Mouse (Mus musculus): ENCODE data around the gene Tbx3.

Gene Tbx3

DNA sequence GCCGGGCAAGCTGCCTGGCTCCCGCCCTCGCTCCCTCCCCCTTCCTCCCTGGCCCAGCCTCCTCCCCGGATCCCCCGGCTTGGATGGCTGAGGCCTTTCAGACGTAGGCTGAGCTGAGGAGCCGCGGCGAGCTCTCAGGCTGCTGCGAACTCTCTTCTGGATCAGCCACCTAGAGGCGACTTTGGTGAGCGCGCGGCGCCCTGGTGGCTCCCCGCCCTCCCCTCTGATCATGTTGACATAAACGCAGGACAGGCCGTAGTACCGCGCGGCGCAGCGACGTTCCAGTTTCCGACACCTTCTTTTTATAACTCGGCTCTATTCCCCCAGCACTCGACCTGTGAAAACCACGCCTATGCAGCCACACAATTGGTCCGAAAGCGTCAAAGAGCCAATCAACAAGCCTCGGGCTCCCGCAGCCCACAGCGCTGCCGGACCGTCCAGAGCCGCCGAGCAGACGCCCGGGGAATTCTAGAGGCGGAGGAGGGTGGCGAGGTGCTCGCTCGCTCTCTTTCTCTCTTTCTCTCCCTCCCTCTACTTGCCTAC is at the start of gene Tbx3:
TSS of gene Tbx3 (plus strand) at position 104 of the 543 bp plus-strand sequence.
- peak; percentile 7 to 16 for DNase-seq (ENCODE audit: low read depth in 2 of 2, low spot score in 2 of 2)

DNA sequence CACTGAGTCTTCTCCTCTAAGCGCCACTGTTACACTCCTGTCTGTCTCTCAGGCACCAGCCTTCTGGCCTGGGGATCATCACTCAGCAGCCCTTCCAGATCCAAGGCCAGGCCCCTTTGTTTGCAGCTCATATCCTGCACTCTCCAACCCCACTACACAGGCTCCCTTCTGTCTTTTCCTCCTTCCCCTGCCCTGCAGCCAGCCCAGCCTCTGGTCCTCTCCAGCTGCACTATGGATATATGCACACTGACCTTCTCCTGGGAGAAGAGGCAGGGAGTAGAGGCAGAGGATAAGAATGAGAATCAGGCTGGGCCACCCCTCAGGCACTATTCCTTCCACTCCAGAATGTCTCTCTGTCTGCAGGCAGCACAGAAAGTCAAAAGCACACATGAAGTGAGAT is 48.4 kb upstream of the Tbx3 start:
- no peak for DNase-seq (ENCODE audit: low read depth in 2 of 2, low spot score in 2 of 2)

DNA sequence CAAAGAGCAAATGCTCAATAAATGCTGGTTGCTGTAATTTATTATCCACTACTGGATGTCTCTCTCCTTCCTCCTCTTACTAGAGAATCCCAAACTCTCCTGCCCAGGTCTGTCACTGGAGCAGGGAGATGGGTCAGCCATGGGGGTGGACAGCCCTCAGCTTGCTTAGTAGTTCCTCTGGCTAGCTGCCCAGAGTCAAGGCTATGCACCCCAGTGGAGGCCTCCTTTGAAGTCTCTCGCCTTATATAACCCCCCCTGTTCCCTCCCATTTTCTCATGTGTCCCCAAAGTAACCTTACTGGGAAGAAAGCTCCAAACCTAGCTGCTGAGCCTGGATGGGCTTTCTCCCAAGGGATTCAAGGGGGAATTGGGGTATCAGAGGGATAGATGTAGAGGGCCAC is 45.9 kb upstream of the Tbx3 start:
- no peak for DNase-seq (ENCODE audit: low read depth in 2 of 2, low spot score in 2 of 2)

DNA sequence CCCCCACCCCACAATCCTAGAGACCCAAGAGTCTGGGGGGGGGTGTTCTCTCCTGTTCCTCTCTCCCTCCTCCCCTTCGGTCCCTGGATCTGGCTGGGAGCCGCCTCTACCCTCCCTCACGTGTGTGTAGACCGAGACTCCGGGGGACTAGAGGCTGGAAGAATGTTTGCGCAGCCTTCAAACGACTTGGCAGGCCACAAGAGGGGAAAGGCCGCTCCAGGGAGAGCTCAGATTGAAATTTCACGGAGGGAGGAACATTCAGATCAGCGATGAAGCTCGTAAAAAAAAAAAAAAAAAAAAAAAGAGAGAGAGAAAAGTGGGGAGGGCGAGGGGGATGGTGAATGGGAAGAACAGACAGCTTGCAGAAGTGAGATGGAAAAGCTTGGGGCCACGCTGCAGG is 44.9 kb upstream of the Tbx3 start:
- no peak for DNase-seq (ENCODE audit: low read depth in 2 of 2, low spot score in 2 of 2)

DNA sequence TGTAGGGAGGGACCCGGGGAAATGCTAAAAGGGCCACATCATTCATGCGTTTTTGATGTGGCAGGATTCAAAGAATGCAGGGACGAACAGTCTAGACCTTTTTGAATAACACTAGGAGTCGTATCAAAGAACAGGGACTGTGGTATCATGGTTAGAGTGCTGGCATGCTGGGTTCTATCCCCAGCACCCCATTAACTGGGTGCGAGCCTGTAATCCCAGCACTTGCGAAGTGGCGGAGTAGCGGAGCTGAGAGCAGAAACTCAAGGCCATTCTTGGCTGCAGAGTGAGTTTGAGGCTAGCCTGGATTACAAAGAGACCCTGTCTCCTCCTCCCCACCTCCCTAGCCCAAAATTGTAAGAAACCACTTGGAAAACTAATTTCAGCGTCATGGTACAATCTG is 44.3 kb upstream of the Tbx3 start:
- no peak for DNase-seq (ENCODE audit: low read depth in 2 of 2, low spot score in 2 of 2)

DNA sequence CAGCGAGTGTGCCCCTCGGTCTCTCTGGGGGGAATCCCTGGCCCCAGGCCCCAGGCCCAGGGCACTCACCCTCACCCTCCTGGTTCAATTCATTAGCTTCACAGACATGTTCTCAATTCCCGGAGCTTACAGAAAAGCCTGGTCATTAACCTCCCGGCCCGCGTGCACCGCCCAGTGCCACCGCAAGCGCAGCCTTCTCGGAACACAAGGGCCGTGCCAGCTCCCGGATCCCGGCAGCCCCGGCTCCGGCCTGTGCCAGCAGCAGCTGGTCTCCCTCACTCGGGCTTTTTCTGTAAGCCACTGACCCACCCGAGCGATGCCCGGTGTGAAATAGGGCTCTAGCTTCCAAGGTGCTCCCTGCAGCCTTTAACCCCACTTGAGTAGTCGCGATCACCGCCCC is 43.8 kb upstream of the Tbx3 start:
- no peak for DNase-seq (ENCODE audit: low read depth in 2 of 2, low spot score in 2 of 2)

DNA sequence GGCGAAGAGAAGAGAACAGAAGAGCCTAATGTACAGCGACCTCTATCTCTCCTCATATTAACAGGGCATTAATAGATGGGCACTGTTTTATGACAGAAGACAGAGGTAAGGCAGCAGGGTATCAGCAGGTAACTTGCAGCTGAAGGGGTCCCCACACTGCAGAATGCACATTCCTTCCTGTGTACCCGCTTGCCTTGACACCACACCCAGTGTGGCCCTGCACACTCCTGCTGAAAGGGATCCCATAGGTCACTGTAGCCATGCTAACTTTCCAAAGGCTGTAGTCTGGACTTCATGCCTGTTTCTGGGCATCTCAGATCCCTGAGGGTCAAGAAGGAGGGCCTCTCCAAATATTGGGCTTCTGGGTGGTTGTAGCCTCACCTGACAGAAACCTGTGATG is 42.4 kb upstream of the Tbx3 start:
- no peak for DNase-seq (ENCODE audit: low read depth in 2 of 2, low spot score in 2 of 2)

DNA sequence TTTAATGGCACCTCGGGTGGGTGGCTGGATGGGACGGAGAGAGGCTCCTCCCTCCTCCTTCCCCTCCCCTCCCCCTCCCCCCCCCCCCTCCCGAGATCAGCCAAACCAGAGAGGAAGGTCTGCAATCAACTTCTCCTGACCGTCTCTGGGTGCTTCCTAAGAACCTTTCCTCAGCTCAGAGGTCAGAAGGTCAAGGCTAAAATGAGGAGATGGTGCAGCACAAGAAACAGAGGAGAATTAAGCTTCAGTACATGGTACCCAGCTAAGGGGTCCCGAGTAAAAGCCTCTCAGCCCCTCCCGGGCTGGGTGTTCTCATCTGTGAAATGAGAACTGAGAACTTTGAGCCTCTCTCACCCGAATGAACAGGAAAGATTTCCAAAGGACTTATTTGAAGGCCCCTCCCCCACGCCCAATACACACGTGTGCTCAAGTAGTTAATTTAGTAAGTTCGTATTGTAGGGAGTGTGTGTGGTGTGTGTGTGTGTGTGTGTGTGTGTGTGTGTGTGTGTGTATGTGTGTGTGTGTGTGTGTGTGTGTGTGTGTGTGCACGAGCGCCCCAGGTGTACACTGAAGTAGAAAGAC is 41.6 kb upstream of the Tbx3 start:
- no peak for DNase-seq (ENCODE audit: low read depth in 2 of 2, low spot score in 2 of 2)

DNA sequence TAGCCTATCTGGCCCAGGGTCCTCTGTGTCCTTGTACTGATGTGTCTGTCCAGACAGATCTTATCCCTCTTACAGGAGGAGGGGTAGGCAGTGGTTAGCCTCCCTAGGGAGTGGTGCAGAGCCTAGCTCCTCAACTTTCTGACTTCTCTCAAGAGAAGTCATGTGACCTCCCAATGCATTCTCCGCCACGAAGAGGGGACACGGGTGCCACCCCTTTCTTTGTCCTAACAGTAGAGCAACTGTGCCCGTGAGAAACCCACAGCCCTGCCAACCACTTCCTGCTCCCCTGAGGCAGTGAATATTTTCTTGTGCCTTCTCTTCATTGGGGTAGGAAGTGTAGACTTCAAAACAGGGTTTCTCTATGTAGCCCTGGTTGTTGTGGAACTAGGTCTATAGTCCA is 36.9 kb upstream of the Tbx3 start:
- DNase-seq (ENCODE audit: low read depth in 2 of 2, low spot score in 2 of 2): peak; percentile 62 to 70

DNA sequence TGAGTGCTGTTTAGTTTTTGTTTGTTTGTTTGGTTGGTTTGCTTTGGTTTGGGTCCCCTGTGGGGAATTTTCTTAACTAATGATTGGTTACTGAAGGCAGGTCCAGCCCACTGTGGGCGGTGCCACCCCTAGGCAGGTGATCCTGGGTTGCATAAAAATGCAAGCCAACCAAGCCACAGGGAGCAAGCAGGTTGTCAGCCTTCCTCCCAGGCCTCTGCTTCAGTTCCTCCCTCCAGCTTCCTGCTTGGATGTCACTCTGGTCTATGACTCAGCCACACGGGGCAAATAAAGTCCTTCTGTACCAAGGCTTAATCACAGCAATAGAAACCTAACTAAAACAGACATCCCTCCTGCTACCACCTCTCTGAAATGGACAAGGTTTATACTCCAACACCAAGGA is 35.6 kb upstream of the Tbx3 start:
- DNase-seq (ENCODE audit: low read depth in 2 of 2, low spot score in 2 of 2): no peak

DNA sequence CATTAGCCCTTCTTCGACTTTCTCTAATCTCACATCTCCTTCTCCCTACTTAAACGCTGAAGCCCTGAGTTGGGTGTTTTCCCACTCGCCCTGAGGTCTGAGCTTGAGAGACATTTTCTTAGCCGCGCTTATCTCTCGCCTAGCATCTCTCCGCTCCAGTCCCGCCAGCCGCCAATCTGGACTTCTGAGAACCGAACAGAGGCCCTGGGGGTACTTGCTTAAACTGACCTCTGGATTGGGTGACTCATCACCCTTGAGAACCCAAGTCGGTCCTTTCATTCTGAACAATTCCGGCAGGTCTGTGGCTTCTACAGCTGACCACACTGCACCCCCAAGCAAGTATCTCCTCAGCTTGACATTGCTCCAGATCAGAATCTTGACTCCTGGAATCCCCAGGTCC is 32.2 kb upstream of the Tbx3 start:
- DNase-seq (ENCODE audit: low read depth in 2 of 2, low spot score in 2 of 2): no peak

DNA sequence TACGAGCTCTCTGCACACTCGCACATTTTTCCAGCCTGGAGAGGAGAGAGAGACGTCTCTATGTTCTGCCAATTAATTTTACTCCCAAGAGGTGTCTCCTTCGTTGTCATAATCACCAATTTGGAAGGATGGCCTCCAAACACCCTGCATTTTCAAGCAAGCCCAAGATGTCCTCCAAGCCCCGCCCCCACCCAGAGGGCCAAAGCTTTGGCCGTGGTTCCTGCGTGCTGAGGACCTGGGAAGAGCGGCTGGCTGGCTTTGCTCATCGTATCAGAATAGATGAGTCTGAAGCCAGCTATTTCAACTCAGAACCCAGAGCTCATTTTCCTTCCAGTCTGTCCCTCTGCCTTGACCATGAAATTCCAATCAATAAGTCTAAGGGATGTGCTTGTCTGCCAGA is 29.4 kb upstream of the Tbx3 start:
- DNase-seq (ENCODE audit: low read depth in 2 of 2, low spot score in 2 of 2): no peak

DNA sequence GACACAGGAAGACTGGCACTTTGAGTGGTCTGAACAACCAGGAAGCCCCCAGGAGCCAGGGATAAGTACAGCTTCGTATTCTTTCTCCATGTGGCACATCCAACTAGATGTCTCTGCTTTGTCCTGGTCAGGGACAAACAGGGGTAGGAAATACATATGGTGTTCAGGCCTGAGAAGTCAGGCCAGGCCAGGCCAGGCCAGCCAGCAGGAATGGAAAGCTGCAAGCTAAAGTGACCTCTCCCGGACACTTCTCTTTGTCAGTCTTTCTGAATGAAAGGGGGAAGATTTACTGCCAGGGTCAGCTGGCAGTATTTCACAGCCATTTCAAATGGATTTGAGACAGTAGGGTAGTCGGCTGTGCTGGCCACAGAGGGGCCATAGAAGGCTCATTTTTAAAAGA is 28.8 kb upstream of the Tbx3 start:
- DNase-seq (ENCODE audit: low read depth in 2 of 2, low spot score in 2 of 2): no peak

DNA sequence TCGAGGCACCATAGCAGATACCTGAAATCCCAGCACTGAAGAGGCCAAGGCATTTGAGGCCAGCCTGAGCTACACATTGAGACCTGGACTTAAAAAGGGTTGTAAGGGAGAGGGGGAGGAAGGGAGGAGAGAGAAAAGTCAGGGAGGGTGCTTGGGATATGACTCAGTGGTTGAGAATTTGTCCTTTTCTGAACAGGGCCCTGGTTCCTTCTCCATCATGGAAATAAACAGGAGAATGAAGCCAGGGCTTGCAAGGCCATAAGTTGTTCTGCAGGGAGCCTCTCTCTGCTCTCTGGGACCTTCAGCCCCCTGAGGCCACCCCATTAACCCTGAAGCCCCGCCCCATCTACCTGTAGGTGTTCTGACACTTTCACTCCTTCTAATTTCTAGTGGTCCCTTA is 23.5 kb upstream of the Tbx3 start:
- no peak for DNase-seq (ENCODE audit: low read depth in 2 of 2, low spot score in 2 of 2)

DNA sequence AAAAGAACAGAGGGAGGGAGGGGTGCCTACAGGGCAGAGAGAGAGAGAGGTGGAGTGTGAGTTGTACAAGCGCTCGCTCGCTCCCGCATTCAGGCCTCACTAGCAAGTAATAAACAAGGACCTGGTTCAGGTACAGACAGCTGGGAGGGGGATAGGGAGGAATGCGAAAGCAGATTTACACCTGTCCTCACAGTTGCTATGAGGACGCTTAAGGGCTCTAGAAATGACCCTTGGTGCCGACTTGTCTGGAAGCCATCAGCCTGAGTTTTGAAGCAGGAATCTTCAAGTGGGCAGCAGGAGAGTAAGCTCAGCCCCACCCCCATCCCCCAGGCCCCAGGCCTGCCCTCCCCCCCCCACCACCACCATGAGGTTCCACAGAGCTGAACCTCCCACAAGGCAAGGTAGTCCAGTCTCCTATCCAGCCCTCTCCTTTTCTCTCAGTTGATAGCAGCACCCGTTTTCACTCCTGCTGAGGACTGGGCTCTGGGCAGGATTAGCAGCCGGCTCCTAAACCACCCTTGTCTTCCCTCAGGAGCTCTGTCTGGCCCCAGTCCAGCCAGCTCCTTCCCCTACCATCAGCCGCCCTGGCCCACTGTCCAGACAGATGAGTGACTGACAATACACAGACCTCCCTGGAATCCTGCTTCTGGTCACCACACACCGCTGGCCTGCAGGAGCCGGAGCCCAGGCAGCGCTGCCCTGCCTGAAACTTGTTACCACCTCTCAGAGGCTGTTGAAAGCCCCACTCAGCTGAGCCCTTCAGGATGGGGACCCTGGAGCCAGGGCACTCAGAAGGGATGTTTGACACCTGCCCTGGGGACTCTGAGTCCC is 19.1 kb upstream of the Tbx3 start:
- DNase-seq (ENCODE audit: low read depth in 2 of 2, low spot score in 2 of 2): no peak

DNA sequence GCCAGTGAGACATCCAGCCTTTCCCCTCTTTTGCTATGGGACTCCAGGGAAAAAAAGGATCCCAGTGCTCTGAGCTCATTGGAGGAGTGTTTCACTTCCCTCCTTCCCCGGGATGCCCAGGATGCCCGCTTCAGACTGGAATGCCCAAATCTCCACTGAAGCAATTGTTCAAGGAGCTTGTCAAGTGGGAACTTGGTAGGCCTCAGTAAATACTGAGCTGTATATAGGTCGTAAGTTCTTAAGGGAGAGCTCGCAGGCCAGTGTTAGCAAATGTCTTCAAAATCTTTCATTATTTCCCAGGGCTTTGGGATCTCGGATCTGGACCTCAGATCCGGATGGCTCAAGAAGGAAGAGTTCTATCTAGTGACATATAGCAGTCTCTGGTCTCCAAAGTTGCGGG is 14.1 kb upstream of the Tbx3 start:
- no peak for DNase-seq (ENCODE audit: low read depth in 2 of 2, low spot score in 2 of 2)

DNA sequence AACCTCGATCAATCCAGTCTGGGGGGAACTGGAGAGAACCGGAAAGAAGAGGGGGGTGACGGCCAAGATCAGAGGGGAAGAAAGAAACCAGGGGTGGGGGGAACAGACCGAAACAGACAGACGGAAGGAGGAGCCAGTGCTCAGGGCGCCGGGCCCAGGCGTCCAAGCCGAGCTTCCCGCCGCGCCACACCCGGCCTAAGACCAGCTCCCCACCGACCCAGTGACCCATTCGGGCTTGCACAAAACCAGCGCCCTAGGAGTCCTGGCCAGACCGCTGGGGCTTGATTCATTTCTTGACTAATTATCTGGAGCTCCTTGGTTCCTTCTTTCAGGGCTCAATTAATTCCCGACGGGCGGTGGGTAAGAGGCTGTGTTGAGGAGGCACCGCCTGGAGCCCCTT is 13.6 kb upstream of the Tbx3 start:
- DNase-seq (ENCODE audit: low read depth in 2 of 2, low spot score in 2 of 2): no peak

DNA sequence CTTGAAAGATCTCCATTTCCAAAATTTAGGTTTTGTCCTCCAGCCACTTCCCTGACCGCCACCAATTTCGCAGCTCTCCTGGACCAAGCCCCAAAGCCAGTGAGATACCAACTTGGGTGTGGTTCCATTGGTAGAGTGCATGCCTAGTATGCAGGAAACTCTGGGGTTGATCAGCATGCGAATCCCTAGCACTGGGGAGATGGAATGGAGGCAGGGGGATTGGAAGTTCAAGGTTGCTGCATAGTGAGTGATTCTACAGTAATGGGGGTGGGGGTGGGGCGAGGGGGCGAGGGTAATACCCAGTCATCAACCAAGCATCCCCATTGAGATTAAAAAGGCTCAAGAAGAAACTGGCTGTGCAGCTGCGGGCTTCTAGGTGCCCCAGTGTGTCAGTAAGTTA is 13.1 kb upstream of the Tbx3 start:
- DNase-seq (ENCODE audit: low read depth in 2 of 2, low spot score in 2 of 2): no peak

DNA sequence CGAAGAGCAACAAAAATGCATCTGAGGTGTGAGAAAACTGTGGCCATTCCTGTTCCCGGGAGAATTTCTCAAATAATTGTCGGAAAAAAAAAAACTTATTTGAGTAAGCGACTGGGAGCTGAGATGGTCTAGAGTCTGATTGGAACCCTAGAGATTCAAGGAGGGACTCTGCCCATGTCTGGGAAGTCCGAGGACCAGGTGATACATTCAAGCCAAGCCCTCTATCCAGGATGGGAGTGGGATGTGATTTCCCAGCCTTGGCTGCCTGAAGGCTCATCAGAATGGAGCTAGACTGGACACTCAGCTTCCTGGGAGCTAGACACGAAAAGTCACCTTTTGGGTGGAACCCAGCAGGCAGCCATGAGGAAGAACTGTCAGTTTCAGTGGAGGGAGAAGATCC is 12.7 kb upstream of the Tbx3 start:
- DNase-seq (ENCODE audit: low read depth in 2 of 2, low spot score in 2 of 2): no peak

DNA sequence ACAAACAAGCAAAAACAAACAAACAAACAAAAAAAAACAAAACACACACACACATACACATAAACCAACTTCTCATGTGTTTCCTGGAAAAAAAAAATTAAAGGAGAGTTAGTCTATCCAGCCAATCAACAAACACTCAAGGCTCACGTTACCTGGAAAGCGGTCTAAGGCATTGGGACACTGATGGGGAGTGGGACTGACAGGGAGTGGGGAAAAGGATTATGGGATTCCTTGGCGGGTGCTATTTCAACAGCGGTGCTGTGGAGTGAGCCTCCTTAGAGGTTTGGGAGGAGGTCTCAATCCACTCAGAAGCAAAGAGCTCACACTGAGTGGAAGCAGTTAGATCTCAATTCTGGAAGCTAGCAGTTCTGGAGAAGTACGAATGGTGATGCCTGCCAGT is 12.1 kb upstream of the Tbx3 start:
- DNase-seq (ENCODE audit: low read depth in 2 of 2, low spot score in 2 of 2): no peak

DNA sequence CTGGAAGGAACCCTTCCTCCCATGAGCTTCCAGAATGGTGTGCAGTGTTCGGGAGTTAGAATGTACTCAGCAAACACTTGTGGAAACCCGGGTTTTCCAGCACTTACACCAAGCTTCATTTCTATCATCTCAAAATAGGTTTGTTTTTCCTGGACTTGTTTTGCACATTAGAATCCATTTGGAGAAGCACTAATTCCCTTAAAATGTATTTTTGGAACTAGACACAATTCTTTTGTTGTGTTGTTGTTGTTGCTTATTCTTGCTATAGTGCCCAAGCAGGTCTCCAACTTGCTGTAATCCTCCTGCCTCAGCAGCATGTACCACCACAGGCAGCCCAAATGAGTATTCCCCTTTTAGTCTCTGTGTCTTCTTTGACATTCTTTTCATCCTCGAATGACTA is 11.4 kb upstream of the Tbx3 start:
- DNase-seq (ENCODE audit: low read depth in 2 of 2, low spot score in 2 of 2): no peak

DNA sequence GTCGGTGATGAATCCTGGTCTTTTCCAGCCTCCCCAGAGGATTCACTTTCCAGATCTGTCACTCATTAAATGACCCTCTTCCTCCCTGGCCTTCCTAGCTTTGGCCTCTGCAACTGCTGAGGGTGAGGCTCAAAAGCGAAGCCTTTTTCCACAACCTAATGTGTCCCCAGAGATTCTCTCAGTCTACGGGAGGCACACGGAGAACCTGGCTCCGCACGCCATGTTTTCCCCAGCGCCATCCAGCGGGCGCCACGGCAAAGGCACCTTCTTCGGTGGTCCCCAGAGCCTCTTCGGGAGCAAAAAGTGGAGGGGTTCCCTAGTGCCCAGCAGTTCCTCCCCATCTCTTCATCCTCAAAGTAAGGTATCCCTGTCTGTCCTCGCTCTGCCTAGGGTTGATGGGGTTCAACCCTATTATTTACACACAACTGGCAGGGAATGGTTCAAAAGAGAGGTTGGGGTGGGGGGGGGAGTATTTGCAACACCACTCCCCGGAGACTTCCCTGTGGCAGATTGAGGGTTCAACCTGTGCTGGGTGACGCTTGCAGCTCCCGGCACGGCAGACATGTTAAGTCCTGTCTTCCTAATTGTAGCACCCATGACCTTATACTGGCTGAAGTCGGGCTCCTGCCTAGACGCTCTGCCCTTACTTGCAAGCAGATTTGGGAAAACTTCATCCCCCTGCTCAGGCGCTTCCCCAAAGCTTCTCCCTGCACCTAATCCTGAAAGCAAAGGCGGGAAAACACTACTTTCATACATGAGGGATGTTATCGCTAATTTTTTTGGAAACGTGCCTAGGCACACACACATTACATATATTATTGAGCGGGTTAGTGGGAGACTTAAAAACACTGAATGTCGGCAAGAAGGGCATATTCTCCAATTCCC is 9.7 kb upstream of the Tbx3 start:
- DNase-seq (ENCODE audit: low read depth in 2 of 2, low spot score in 2 of 2): no peak
